Mouse (Mus musculus): ENCODE data around the gene Cenpe. TPM values are rescaled to one million over a fixed set of nuclear protein-coding genes. Genes with fewer than 3 reads are reported as not detected.
A peak's percentile ranks its signal among the peaks of the same experiment; 100 is the strongest.
"Not testable (repeated sequence)": the region's sequence is repeated elsewhere in the genome, so short reads cannot be mapped to it uniquely, and the experiment has no call there.

The Cenpe gene
- polyA plus RNA-seq (2014; fragmentation: Nextera tagmentation; extraction: Ambion mirVana), result 51.3 and 57.3 TPM in 2 replicates

GRCm38 (mm10) chr3:135211805-135212657 lies at the start of gene Cenpe:
Cenpe (plus strand) TSS chr3:135212537.
- H3K9ac ChIP-seq (ENCODE audit: low read length), result peak within 1 kb of the TSS; percentile 89
- WGBS, result 5% methylated on average over 29 of the region's 29 CpGs

GRCm38 (mm10) chr3:135171898-135172446 lies 40.4 kb upstream of the Cenpe start:
- no peak for DNase-seq (ENCODE audit: low spot score)
- Histone ChIP-seq H3K9ac (ENCODE audit: low read length) (no peak overlapping the region), H3K4me3 (ENCODE audit: low read depth, low read length) (no peak overlapping the region), H3K27me3 (ENCODE audit: control insufficient read depth, insufficient read depth, low read length) (no peaks in the 10 kb centered on the region), H3K27ac (ENCODE audit: low read depth, low read length) (no peak overlapping the region), H3K4me1 (replicated peaks; ENCODE audit: control insufficient read depth, insufficient read depth, low read length) (no peaks in the 10 kb centered on the region), H3K36me3 (ENCODE audit: control insufficient read depth, insufficient read depth, low read length) (no peaks in the 10 kb centered on the region), H3K9me3 (ENCODE audit: control insufficient read depth, low read length) (no peaks in the 10 kb centered on the region), H3K4me2 (ENCODE audit: low read depth, low read length, severe bottlenecking) (no peak overlapping the region)
- no peak for ATAC-seq (replicated peaks; ENCODE audit: low FRiP score)
- WGBS, result 58% methylated on average over 3 of the region's 3 CpGs

More at GRCm38 (mm10) chr3:135211805-135212657, at the start of gene Cenpe:
- peak; percentile 94 for ATAC-seq (replicated peaks; ENCODE audit: low FRiP score)
- H3K4me3 ChIP-seq (ENCODE audit: low read depth, low read length), result peak within 1 kb of the TSS; percentile 76
- H3K4me1 ChIP-seq (replicated peaks; ENCODE audit: control insufficient read depth, insufficient read depth, low read length), result 0 out of 2 replicates have a peak, but pooled peaks cover 4% of the 10 kb centered on the region
- peaks cover 8% of the 10 kb centered on the region; the same call in 1 of the 2 replicates for H3K36me3 ChIP-seq (ENCODE audit: control insufficient read depth, insufficient read depth, low read length)
- H3K4me2 ChIP-seq (ENCODE audit: low read depth, low read length, severe bottlenecking), result peak within 1 kb of the TSS; percentile 79
- H3K9me3 ChIP-seq (ENCODE audit: control insufficient read depth, low read length), result no peaks in the 10 kb centered on the region
- peak; percentile 97 for DNase-seq (ENCODE audit: low spot score)
- H3K27me3 ChIP-seq (ENCODE audit: control insufficient read depth, insufficient read depth, low read length), result no peaks in the 10 kb centered on the region
- no peak within 1 kb of the TSS for H3K27ac ChIP-seq (ENCODE audit: low read depth, low read length)

- no peaks in the 10 kb centered on the region for H3K27me3 ChIP-seq (ENCODE audit: control insufficient read depth, insufficient read depth, low read length)
- H3K27ac ChIP-seq (ENCODE audit: low read depth, low read length), result no peak overlapping the region
- no peak overlapping the region for H3K4me3 ChIP-seq (ENCODE audit: low read depth, low read length)
- H3K9ac ChIP-seq (ENCODE audit: low read length), result no peak overlapping the region
- H3K36me3 ChIP-seq (ENCODE audit: control insufficient read depth, insufficient read depth, low read length), result no peaks in the 10 kb centered on the region
- DNase-seq (ENCODE audit: low spot score) (no peak), ATAC-seq (replicated peaks; ENCODE audit: low FRiP score) (no peak)
- H3K4me2 ChIP-seq (ENCODE audit: low read depth, low read length, severe bottlenecking), result no peak overlapping the region
- WGBS, result 85% methylated on average over 6 of the region's 6 CpGs
- no peaks in the 10 kb centered on the region for H3K4me1 ChIP-seq (replicated peaks; ENCODE audit: control insufficient read depth, insufficient read depth, low read length)
- H3K9me3 ChIP-seq (ENCODE audit: control insufficient read depth, low read length), result no peaks in the 10 kb centered on the region
These were observed 20.5 kb upstream of the Cenpe start for GRCm38 (mm10) chr3:135191861-135192260.

- 60% methylated on average over 2 of the region's 2 CpGs for WGBS
- H3K27ac ChIP-seq (ENCODE audit: low read depth, low read length); H3K9me3 ChIP-seq (ENCODE audit: control insufficient read depth, low read length); DNase-seq (ENCODE audit: low spot score); H3K36me3 ChIP-seq (ENCODE audit: control insufficient read depth, insufficient read depth, low read length); H3K27me3 ChIP-seq (ENCODE audit: control insufficient read depth, insufficient read depth, low read length); H3K4me1 ChIP-seq (replicated peaks; ENCODE audit: control insufficient read depth, insufficient read depth, low read length); H3K4me2 ChIP-seq (ENCODE audit: low read depth, low read length, severe bottlenecking); H3K4me3 ChIP-seq (ENCODE audit: low read depth, low read length); H3K9ac ChIP-seq (ENCODE audit: low read length); ATAC-seq (replicated peaks; ENCODE audit: low FRiP score): not testable (repeated sequence)
These were observed 14.3 kb upstream of the Cenpe start for GRCm38 (mm10) chr3:135198051-135198450.

GRCm38 (mm10) chr3:135200409-135201303 lies 11.7 kb upstream of the Cenpe start:
- Histone ChIP-seq H3K9me3 (ENCODE audit: control insufficient read depth, low read length) (no peaks in the 10 kb centered on the region), H3K4me2 (ENCODE audit: low read depth, low read length, severe bottlenecking) (no peak overlapping the region), H3K4me1 (replicated peaks; ENCODE audit: control insufficient read depth, insufficient read depth, low read length) (no peaks in the 10 kb centered on the region), H3K27ac (ENCODE audit: low read depth, low read length) (no peak overlapping the region), H3K4me3 (ENCODE audit: low read depth, low read length) (no peak overlapping the region), H3K27me3 (ENCODE audit: control insufficient read depth, insufficient read depth, low read length) (no peaks in the 10 kb centered on the region), H3K9ac (ENCODE audit: low read length) (no peak overlapping the region), H3K36me3 (ENCODE audit: control insufficient read depth, insufficient read depth, low read length) (no peaks in the 10 kb centered on the region)
- no peak for DNase-seq (ENCODE audit: low spot score)
- WGBS, result 86% methylated on average over 17 of the region's 17 CpGs
- no peak for ATAC-seq (replicated peaks; ENCODE audit: low FRiP score)

- ATAC-seq (replicated peaks; ENCODE audit: low FRiP score) (0 out of 2 replicates have a peak, but pooled peaks have one; percentile 47), DNase-seq (ENCODE audit: low spot score) (no peak)
- no peaks in the 10 kb centered on the region for H3K36me3 ChIP-seq (ENCODE audit: control insufficient read depth, insufficient read depth, low read length)
- H3K4me2 ChIP-seq (ENCODE audit: low read depth, low read length, severe bottlenecking), result no peak overlapping the region
- no peak overlapping the region for H3K4me3 ChIP-seq (ENCODE audit: low read depth, low read length)
- no peaks in the 10 kb centered on the region for H3K27me3 ChIP-seq (ENCODE audit: control insufficient read depth, insufficient read depth, low read length)
- WGBS, result 53% methylated on average over 4 of the region's 4 CpGs
- no peak overlapping the region for H3K27ac ChIP-seq (ENCODE audit: low read depth, low read length)
- no peaks in the 10 kb centered on the region for H3K4me1 ChIP-seq (replicated peaks; ENCODE audit: control insufficient read depth, insufficient read depth, low read length)
- H3K9me3 ChIP-seq (ENCODE audit: control insufficient read depth, low read length), result no peaks in the 10 kb centered on the region
- no peak overlapping the region for H3K9ac ChIP-seq (ENCODE audit: low read length)
These were observed 5.7 kb upstream of the Cenpe start for GRCm38 (mm10) chr3:135206621-135207020.

GRCm38 (mm10) chr3:135212658-135213350 lies 467 bp downstream of the Cenpe start:
- Histone ChIP-seq H3K4me2 (ENCODE audit: low read depth, low read length, severe bottlenecking) (peak overlapping the region; percentile 79), H3K9me3 (ENCODE audit: control insufficient read depth, low read length) (no peaks in the 10 kb centered on the region), H3K27ac (ENCODE audit: low read depth, low read length) (no peak overlapping the region), H3K9ac (ENCODE audit: low read length) (peak overlapping the region; percentile 89), H3K4me3 (ENCODE audit: low read depth, low read length) (peak overlapping the region; percentile 76), H3K36me3 (ENCODE audit: control insufficient read depth, insufficient read depth, low read length) (peaks cover 12% of the 10 kb centered on the region; the same call in 1 of the 2 replicates), H3K27me3 (ENCODE audit: control insufficient read depth, insufficient read depth, low read length) (no peaks in the 10 kb centered on the region), H3K4me1 (replicated peaks; ENCODE audit: control insufficient read depth, insufficient read depth, low read length) (0 out of 2 replicates have a peak, but pooled peaks cover 4% of the 10 kb centered on the region)
- ATAC-seq (replicated peaks; ENCODE audit: low FRiP score) (peak; percentile 34), DNase-seq (ENCODE audit: low spot score) (no peak)
- under 1% methylated on average over 26 of the region's 26 CpGs for WGBS

- H3K27ac ChIP-seq (ENCODE audit: low read depth, low read length), result no peak overlapping the region
- no peak overlapping the region for H3K4me2 ChIP-seq (ENCODE audit: low read depth, low read length, severe bottlenecking)
- ATAC-seq (replicated peaks; ENCODE audit: low FRiP score), result no peak
- 94% methylated on average over 3 of the region's 3 CpGs for WGBS
- H3K36me3 ChIP-seq (ENCODE audit: control insufficient read depth, insufficient read depth, low read length), result peaks cover 15% of the 10 kb centered on the region; the same call in 1 of the 2 replicates
- no peaks in the 10 kb centered on the region for H3K9me3 ChIP-seq (ENCODE audit: control insufficient read depth, low read length)
- no peaks in the 10 kb centered on the region for H3K4me1 ChIP-seq (replicated peaks; ENCODE audit: control insufficient read depth, insufficient read depth, low read length)
- DNase-seq (ENCODE audit: low spot score), result no peak
- no peak overlapping the region for H3K9ac ChIP-seq (ENCODE audit: low read length)
- no peaks in the 10 kb centered on the region for H3K27me3 ChIP-seq (ENCODE audit: control insufficient read depth, insufficient read depth, low read length)
- no peak overlapping the region for H3K4me3 ChIP-seq (ENCODE audit: low read depth, low read length)
These were observed 19.7 kb downstream of the Cenpe start for GRCm38 (mm10) chr3:135232058-135232457.
